Mouse (Mus musculus) midbrain, embryonic 12.5 days (tissue): Measurements from ENCODE around the gene Tmem88b. TPM values are rescaled to one million over a fixed set of nuclear protein-coding genes. Genes with fewer than 3 reads are reported as not detected.

Experiments used
- ATAC-seq: fragments of 200-750 bp; cut with Nextera tagmentation; 2 replicates; pipeline ENCODE4 v1.8.0; 2017; ENCODE audit warnings: low read depth, moderate TSS enrichment, moderate library complexity; ENCODE audit not compliant: low FRiP score
- H3K27ac ChIP-seq: fragments of 300-500 bp; sonication (generic); replicated peaks from 2 replicates; pipeline ENCODE4 v1.5.1; 2016; ENCODE audit warnings: mild to moderate bottlenecking
- H3K27me3 ChIP-seq: fragments of 300-500 bp; sonication (generic); 2 replicates; pipeline ENCODE4 v1.6.1; 2016; ENCODE audit warnings: mild to moderate bottlenecking
- H3K36me3 ChIP-seq: fragments of 300-500 bp; sonication (generic); 2 replicates; pipeline ENCODE4 v1.6.1; 2016
- H3K4me1 ChIP-seq: fragments of 300-500 bp; sonication (generic); 2 replicates; pipeline ENCODE4 v1.6.1; 2016
- H3K4me2 ChIP-seq: fragments of 300-500 bp; sonication (generic); replicated peaks from 2 replicates; pipeline ENCODE4 v1.6.1; 2016; ENCODE audit warnings: mild to moderate bottlenecking, moderate library complexity
- H3K4me3 ChIP-seq: fragments of 300-500 bp; sonication (generic); 2 replicates; pipeline ENCODE4 v1.5.1; 2016; ENCODE audit warnings: mild to moderate bottlenecking
- H3K9ac ChIP-seq: fragments of 300-500 bp; sonication (generic); replicated peaks from 2 replicates; pipeline ENCODE4 v1.6.1; 2016; ENCODE audit warnings: mild to moderate bottlenecking, moderate library complexity
- H3K9me3 ChIP-seq: fragments of 300-500 bp; sonication (generic); 2 replicates; pipeline ENCODE4 v1.6.1; 2016; ENCODE audit warnings: mild to moderate bottlenecking
- WGBS: fragments of 180-500 bp; shearing (Covaris S2); methylation state at CpG from one replicate; pipeline ENCODE4 v1.1.7; 2016; 5-methylcytosine and 5-hydroxymethylcytosine counted together
- polyA plus RNA-seq: library from polyadenylated mRNA; unstranded; fragments of >200 nt; fragmentation: Nextera tagmentation; extraction: Ambion mirVana; gene quantifications from 2 replicates; pipeline ENCODE4 v1.2.1, GENCODE M21; 2016

The Tmem88b gene
- polyA plus RNA-seq, 1 experiment from 2014 or later: 0.63 TPM

GRCm38 (mm10) chr4:155785246-155785645 is 428 bp downstream of the Tmem88b start:
- Histone ChIP-seq H3K27me3 (peaks cover 3% of the 10 kb centered on the region; the same call in 1 of the 2 replicates), H3K4me2 (peak overlapping the region; percentile 72; the same call in 1 of the 2 replicates), H3K4me3 (no peak overlapping the region), H3K9ac (no peak overlapping the region), H3K9me3 (no peaks in the 10 kb centered on the region), H3K4me1 (peaks cover 13% of the 10 kb centered on the region), H3K27ac (no peak overlapping the region), H3K36me3 (no peaks in the 10 kb centered on the region)
- no peak for ATAC-seq
- 85% methylated on average over 10 of the region's 10 CpGs for WGBS

GRCm38 (mm10) chr4:155784081-155784701 is 1.5 kb downstream of the Tmem88b start:
- Histone ChIP-seq H3K9ac (peak overlapping the region; percentile 83), H3K9me3 (no peaks in the 10 kb centered on the region), H3K4me1 (peaks cover 13% of the 10 kb centered on the region), H3K27ac (peak overlapping the region; percentile 86), H3K36me3 (no peaks in the 10 kb centered on the region), H3K4me3 (peak overlapping the region; percentile 61), H3K4me2 (peak overlapping the region; percentile 72), H3K27me3 (no peaks in the 10 kb centered on the region)
- peak; percentile 86 for ATAC-seq
- under 1% methylated on average over 52 of the region's 52 CpGs for WGBS

DNA sequence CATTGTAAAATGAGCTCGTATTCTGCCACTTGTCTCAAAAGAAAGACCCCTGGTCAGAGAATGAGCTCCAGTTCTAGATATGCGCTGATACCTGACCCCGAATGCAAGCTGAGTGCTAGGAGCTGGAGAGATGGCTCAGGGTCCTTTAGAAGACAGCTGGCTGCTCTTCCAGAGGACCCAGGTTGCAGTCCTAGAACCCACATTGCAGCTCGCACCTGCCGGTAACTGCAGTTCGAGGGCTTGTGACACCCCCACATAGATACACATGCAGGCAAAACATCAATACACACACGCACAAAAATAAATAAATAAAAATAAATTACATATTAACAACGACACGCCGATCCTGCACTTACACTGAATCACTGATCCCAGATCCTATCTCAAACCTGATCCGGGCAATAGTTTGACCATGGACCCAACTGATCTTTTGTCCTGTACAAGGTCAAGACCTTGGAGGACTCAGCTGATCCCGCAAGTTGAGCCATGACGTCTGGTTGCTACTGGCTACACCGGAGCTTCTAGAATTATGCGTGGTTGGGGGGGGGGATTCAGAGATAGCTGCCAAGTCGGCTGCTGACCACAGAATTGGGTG is 2.1 kb downstream of the Tmem88b start:
- Histone ChIP-seq H3K27me3 (no peaks in the 10 kb centered on the region), H3K9me3 (no peaks in the 10 kb centered on the region), H3K9ac (peak overlapping the region; percentile 83; the same call in 1 of the 2 replicates), H3K4me1 (peaks cover 13% of the 10 kb centered on the region), H3K27ac (peak overlapping the region; percentile 86; the same call in 1 of the 2 replicates), H3K4me2 (peak overlapping the region; percentile 72), H3K4me3 (peak overlapping the region; percentile 61), H3K36me3 (no peaks in the 10 kb centered on the region)
- WGBS: 44% methylated on average over 16 of the region's 16 CpGs
- no peak for ATAC-seq

GRCm38 (mm10) chr4:155780895-155781294 is 4.8 kb downstream of the Tmem88b start:
- Histone ChIP-seq H3K4me1 (peaks cover 13% of the 10 kb centered on the region), H3K9me3 (no peaks in the 10 kb centered on the region), H3K4me2 (no peak overlapping the region), H3K27ac (no peak overlapping the region), H3K36me3 (no peaks in the 10 kb centered on the region), H3K9ac (no peak overlapping the region), H3K27me3 (peaks cover under 1% of the 10 kb centered on the region; the same call in 1 of the 2 replicates), H3K4me3 (no peak overlapping the region)
- no peak for ATAC-seq
- 41% methylated on average over 6 of the region's 6 CpGs for WGBS

DNA sequence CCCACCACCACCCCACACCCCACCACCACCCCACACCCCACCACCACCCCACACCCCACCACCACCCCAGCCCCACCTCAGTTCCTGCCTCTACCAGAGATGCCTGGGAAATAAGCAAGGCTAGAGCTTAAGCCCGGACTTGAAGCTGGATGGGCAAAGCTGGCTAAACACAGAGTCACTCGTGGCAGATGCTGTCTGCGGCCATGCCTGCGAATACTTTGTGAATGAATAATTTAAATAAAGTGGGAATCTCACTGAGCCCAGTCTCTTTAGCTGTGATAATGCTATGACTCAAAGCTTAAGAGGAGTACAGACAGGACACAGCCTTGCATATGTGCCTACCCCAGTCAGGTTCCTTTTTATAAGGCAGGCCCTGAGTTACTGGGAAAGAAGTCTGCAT is 6.2 kb downstream of the Tmem88b start:
- WGBS: 82% methylated on average over 4 of the region's 4 CpGs
- Histone ChIP-seq H3K4me1 (peaks cover 12% of the 10 kb centered on the region), H3K27me3 (peaks cover 14% of the 10 kb centered on the region), H3K4me3 (no peak overlapping the region), H3K27ac (no peak overlapping the region), H3K9ac (no peak overlapping the region), H3K36me3 (no peaks in the 10 kb centered on the region), H3K4me2 (no peak overlapping the region), H3K9me3 (no peaks in the 10 kb centered on the region)
- ATAC-seq: no peak

GRCm38 (mm10) chr4:155777816-155778215 is 7.9 kb downstream of the Tmem88b start:
- Histone ChIP-seq H3K27ac (no peak overlapping the region), H3K9me3 (no peaks in the 10 kb centered on the region), H3K9ac (no peak overlapping the region), H3K36me3 (no peaks in the 10 kb centered on the region), H3K27me3 (peaks cover 31% of the 10 kb centered on the region), H3K4me3 (no peak overlapping the region), H3K4me1 (peaks cover 13% of the 10 kb centered on the region), H3K4me2 (no peak overlapping the region)
- WGBS: 82% methylated on average over 2 of the region's 2 CpGs
- ATAC-seq: no peak

DNA sequence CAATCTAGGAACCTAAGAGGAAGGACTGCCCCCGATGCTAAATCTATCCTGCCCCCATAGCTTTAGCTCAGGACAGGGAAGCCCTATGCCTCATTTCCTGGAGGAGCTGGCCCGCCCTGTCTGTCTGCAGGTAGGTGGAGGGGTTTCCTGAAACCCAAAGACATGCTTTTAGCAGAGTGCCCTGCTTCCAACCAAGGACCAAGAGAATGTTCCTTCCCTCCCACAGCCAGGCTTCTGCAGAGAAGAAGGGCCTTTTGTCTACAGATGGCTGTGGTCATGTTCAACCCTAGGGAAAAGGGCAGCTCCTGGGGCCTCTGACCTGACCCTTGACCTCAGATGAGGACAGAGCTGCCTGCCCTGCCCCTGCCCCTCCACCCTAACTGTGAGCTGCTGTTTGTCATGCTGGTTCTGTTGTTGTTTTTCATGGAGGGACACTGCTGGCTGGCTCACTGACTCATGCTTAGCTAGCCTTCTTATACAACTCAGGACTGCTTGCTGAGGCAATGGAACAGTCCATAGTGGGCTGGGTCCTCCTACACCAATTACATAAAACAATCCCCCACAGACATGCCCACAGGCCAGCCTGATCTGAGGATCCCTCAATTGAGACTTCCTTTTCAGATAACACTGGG is 8.9 kb downstream of the Tmem88b start:
- no peak overlapping the region for H3K9ac ChIP-seq
- H3K27me3 ChIP-seq: peaks cover 41% of the 10 kb centered on the region
- no peak overlapping the region for H3K4me3 ChIP-seq
- no peak for ATAC-seq
- no peaks in the 10 kb centered on the region for H3K9me3 ChIP-seq
- H3K4me2 ChIP-seq: no peak overlapping the region
- peaks cover 13% of the 10 kb centered on the region for H3K4me1 ChIP-seq
- 49% methylated on average over 2 of the region's 2 CpGs for WGBS
- H3K36me3 ChIP-seq: no peaks in the 10 kb centered on the region
- no peak overlapping the region for H3K27ac ChIP-seq

- Histone ChIP-seq H3K9me3 (no peaks in the 10 kb centered on the region), H3K4me3 (no peak overlapping the region), H3K36me3 (no peaks in the 10 kb centered on the region), H3K4me1 (peaks cover 13% of the 10 kb centered on the region), H3K4me2 (no peak overlapping the region), H3K9ac (no peak overlapping the region), H3K27ac (no peak overlapping the region), H3K27me3 (peaks cover 51% of the 10 kb centered on the region)
- ATAC-seq: no peak
- WGBS: 69% methylated on average over 3 of the region's 3 CpGs
Measured at GRCm38 (mm10) chr4:155775855-155776254, 9.8 kb downstream of the Tmem88b start.

- no peak for ATAC-seq
- Histone ChIP-seq H3K27me3 (peaks cover 56% of the 10 kb centered on the region), H3K4me2 (peak overlapping the region; percentile 50), H3K27ac (peak overlapping the region; percentile 17; the same call in 1 of the 2 replicates), H3K4me1 (peaks cover 19% of the 10 kb centered on the region), H3K4me3 (peak overlapping the region; percentile 31; the same call in 1 of the 2 replicates), H3K9ac (peak overlapping the region; percentile 41; the same call in 1 of the 2 replicates), H3K9me3 (no peaks in the 10 kb centered on the region), H3K36me3 (no peaks in the 10 kb centered on the region)
- WGBS: 61% methylated on average over 9 of the region's 9 CpGs
Measured at GRCm38 (mm10) chr4:155774971-155775740, 10.5 kb downstream of the Tmem88b start.

- peaks cover 19% of the 10 kb centered on the region for H3K4me1 ChIP-seq
- peak within 1 kb of the TSS; percentile 31 for H3K4me3 ChIP-seq
- peak; percentile 45 for ATAC-seq
- peak within 1 kb of the TSS; percentile 50 for H3K4me2 ChIP-seq
- WGBS: 1% methylated on average over 35 of the region's 35 CpGs
- H3K27me3 ChIP-seq: peaks cover 56% of the 10 kb centered on the region
- H3K27ac ChIP-seq: peak within 1 kb of the TSS; percentile 17; the same call in 1 of the 2 replicates
- H3K9ac ChIP-seq: peak within 1 kb of the TSS; percentile 41; the same call in 1 of the 2 replicates
- H3K9me3 ChIP-seq: no peaks in the 10 kb centered on the region
- H3K36me3 ChIP-seq: no peaks in the 10 kb centered on the region
Measured at GRCm38 (mm10) chr4:155774280-155774754, 11.4 kb downstream of the Tmem88b start, which contains the start of gene Vwa1. Vwa1 (minus strand) TSS chr4:155774698.

DNA sequence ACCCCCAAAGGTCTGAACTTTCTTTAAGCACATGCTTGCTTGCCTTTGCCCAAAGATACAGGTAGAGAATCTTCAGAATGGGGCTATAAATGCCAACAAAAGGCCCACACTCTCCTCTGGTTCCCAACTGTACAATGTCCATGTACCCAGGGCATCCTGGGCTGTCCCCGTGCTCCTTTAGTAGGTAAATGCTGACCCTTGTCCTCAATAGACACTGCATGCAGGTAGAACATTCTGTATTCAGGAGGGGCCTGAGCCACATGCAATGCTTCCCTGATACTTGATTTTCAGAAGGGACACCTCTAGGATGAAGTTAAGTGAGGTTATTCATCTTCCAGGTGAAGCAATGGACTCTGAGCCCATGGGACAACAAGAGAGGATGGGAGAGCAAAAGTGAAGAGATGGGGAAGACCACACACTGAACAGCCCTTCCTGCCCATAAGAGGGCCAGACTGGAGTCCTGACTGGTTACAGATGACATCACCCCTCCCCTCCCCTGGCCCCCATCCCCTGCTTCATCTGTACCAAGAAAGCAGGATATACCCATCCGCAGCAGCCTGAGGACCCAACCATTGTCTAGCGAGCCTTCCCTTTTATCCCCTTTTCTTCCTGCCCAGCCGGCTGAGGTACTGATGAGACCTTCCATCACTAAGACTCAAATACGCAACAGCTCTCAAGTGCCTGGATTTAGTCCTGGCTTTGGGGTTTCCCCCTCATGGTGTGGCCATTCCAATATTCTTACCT is 12.2 kb downstream of the Tmem88b start:
- 33% methylated on average over 5 of the region's 5 CpGs for WGBS
- peaks cover 56% of the 10 kb centered on the region for H3K27me3 ChIP-seq
- peaks cover 19% of the 10 kb centered on the region for H3K4me1 ChIP-seq
- ATAC-seq: no peak
- no peaks in the 10 kb centered on the region for H3K9me3 ChIP-seq
- H3K27ac ChIP-seq: no peak overlapping the region
- H3K4me3 ChIP-seq: peak overlapping the region; percentile 31; the same call in 1 of the 2 replicates
- peak overlapping the region; percentile 41; the same call in 1 of the 2 replicates for H3K9ac ChIP-seq
- H3K36me3 ChIP-seq: no peaks in the 10 kb centered on the region
- H3K4me2 ChIP-seq: peak overlapping the region; percentile 50
